Mouse (Mus musculus): ENCODE results near the gene 9430097D07Rik.

The 9430097D07Rik gene

GRCm38 (mm10) chr2:32556019-32556418 lies 19.5 kb downstream of the 9430097D07Rik start:
- DNase-seq, result no peak

- DNase-seq, result no peak
Observed at GRCm38 (mm10) chr2:32555484-32555883, 20.0 kb downstream of the 9430097D07Rik start.

- DNase-seq, result no peak
Observed at GRCm38 (mm10) chr2:32553592-32554148, 21.8 kb downstream of the 9430097D07Rik start.

GRCm38 (mm10) chr2:32551236-32551635 lies 24.2 kb downstream of the 9430097D07Rik start:
- no peak for DNase-seq

- no peak for DNase-seq
Observed at GRCm38 (mm10) chr2:32549764-32550163, 25.7 kb downstream of the 9430097D07Rik start.

- no peak for DNase-seq
Observed at GRCm38 (mm10) chr2:32549171-32549570, 26.3 kb downstream of the 9430097D07Rik start.

- DNase-seq, result no peak
Observed at GRCm38 (mm10) chr2:32547964-32548739, 27.3 kb downstream of the 9430097D07Rik start.

- no peak for DNase-seq
Observed at GRCm38 (mm10) chr2:32547380-32547779, 28.1 kb downstream of the 9430097D07Rik start.

- no peak for DNase-seq
Observed at GRCm38 (mm10) chr2:32546951-32547350, 28.5 kb downstream of the 9430097D07Rik start.

- peak; percentile 45 to 46 for DNase-seq
Observed at GRCm38 (mm10) chr2:32543031-32543449, 32.4 kb downstream of the 9430097D07Rik start.

GRCm38 (mm10) chr2:32541986-32542573 lies 33.4 kb downstream of the 9430097D07Rik start:
- DNase-seq, result no peak

GRCm38 (mm10) chr2:32541333-32541908 lies 34.1 kb downstream of the 9430097D07Rik start:
- peak; percentile 70 to 72 for DNase-seq

GRCm38 (mm10) chr2:32539452-32539981 lies 36.0 kb downstream of the 9430097D07Rik start:
- no peak for DNase-seq

GRCm38 (mm10) chr2:32538461-32538860 lies 37.0 kb downstream of the 9430097D07Rik start:
- no peak for DNase-seq

GRCm38 (mm10) chr2:32537941-32538340 lies 37.5 kb downstream of the 9430097D07Rik start:
- DNase-seq, result no peak

GRCm38 (mm10) chr2:32537360-32537905 lies 38.1 kb downstream of the 9430097D07Rik start:
- DNase-seq, result peak in 1 of 2 experiments; percentile 31

- peak; percentile 36 to 58 for DNase-seq
Observed at GRCm38 (mm10) chr2:32536634-32537359, 38.7 kb downstream of the 9430097D07Rik start.

GRCm38 (mm10) chr2:32536086-32536633 lies 39.3 kb downstream of the 9430097D07Rik start:
- peak; percentile 68 to 70 for DNase-seq

- DNase-seq, result peak; percentile 61 to 69
Observed at GRCm38 (mm10) chr2:32535501-32535991, 39.9 kb downstream of the 9430097D07Rik start.

GRCm38 (mm10) chr2:32534733-32535471 lies 40.6 kb downstream of the 9430097D07Rik start, which contains the start of gene Fam102a:
Gene Fam102a, plus strand, starts transcription at chr2:32535332.
- peak; percentile 99 to 100 for DNase-seq

Data from cerebellum, postnatal 36 days (tissue).